Mouse (Mus musculus) liver, adult 2 months (tissue): Measurements from ENCODE around the gene Calm1.

Experiments
- CTCF ChIP-seq: fragments of 200-500 bp; IDR thresholded peaks from 2 replicates; pipeline ENCODE4 v1.5.1; 2011; ENCODE audit warnings: low read depth, low read length, control low read depth
- POLR2A ChIP-seq: fragments of 200-500 bp; IDR thresholded peaks from 2 replicates; pipeline ENCODE4 v1.6.1; 2011; ENCODE audit warnings: low read length, control low read depth; ENCODE audit not compliant: insufficient read depth; ENCODE audit errors: extremely low read depth

DNA sequence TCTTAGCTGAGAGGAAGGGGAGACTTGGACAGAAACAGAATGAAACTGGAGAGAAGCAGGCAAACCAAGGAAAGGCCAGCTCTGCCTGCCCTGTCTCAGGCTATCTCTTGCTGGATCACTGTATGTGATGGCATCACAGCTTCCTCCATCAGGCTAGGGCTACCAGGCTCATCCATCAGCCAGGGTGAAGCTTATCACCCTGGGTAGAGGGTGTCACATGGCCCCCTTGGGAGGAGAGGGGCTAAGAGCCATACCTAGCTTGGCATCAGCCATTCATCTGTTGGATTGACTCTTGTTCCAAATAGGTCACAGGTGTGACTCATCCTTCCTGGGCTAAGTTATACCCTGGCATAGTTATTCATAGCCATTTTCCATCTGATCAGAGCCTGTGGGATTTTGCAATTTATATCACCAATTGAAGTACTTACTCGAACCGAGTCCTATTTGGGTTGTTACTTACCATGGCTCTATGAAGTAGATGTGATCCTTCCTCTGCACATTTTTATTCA, 56.3 kb downstream of the Calm1 start:
- TF ChIP-seq POLR2A (no peak), CTCF (no peak)
